Mouse (Mus musculus) heart, embryonic 12.5 days (tissue): ENCODE results near the gene Fam131b. TPM values are rescaled to one million over a fixed set of nuclear protein-coding genes. Genes with fewer than 3 reads are reported as not detected.

Experiments used
- ATAC-seq: fragments of 200-750 bp; cut with Nextera tagmentation; 2 replicates; pipeline ENCODE4 v1.8.0; 2017; ENCODE audit warnings: moderate TSS enrichment, moderate library complexity; ENCODE audit not compliant: insufficient number of reproducible peaks, low FRiP score
- H3K27ac ChIP-seq: fragments of 300-500 bp; sonication (generic); 2 replicates; pipeline ENCODE4 v1.5.1; 2016; ENCODE audit warnings: mild to moderate bottlenecking, moderate library complexity; ENCODE audit not compliant: poor library complexity, severe bottlenecking
- H3K27me3 ChIP-seq: fragments of 300-500 bp; sonication (generic); replicated peaks from 2 replicates; pipeline ENCODE4 v1.6.1; 2016; ENCODE audit warnings: mild to moderate bottlenecking, moderate library complexity
- H3K36me3 ChIP-seq: fragments of 300-500 bp; sonication (generic); 2 replicates; pipeline ENCODE4 v1.6.1; 2016; ENCODE audit warnings: mild to moderate bottlenecking, moderate library complexity
- H3K4me1 ChIP-seq: fragments of 300-500 bp; sonication (generic); replicated peaks from 2 replicates; pipeline ENCODE4 v1.6.1; 2016; ENCODE audit warnings: mild to moderate bottlenecking
- H3K4me2 ChIP-seq: fragments of 300-500 bp; sonication (generic); 2 replicates; pipeline ENCODE4 v1.6.1; 2016; ENCODE audit warnings: mild to moderate bottlenecking, moderate library complexity
- H3K4me3 ChIP-seq: fragments of 300-500 bp; sonication (generic); 2 replicates; pipeline ENCODE4 v1.5.1; 2016; ENCODE audit warnings: mild to moderate bottlenecking
- H3K9ac ChIP-seq: fragments of 300-500 bp; sonication (generic); 2 replicates; pipeline ENCODE4 v1.6.1; 2016; ENCODE audit warnings: mild to moderate bottlenecking, moderate library complexity
- H3K9me3 ChIP-seq: fragments of 300-500 bp; sonication (generic); replicated peaks from 2 replicates; pipeline ENCODE4 v1.6.1; 2016; ENCODE audit warnings: mild to moderate bottlenecking, moderate library complexity
- WGBS: fragments of 180-500 bp; shearing (Covaris S2); methylation state at CpG from one replicate; pipeline ENCODE4 v1.1.7; 2016; 5-methylcytosine and 5-hydroxymethylcytosine counted together
- polyA plus RNA-seq: library from polyadenylated mRNA; unstranded; fragments of >200 nt; fragmentation: Nextera tagmentation; extraction: Ambion mirVana; gene quantifications from 2 replicates; pipeline ENCODE4 v1.2.1, GENCODE M21; 2016

Gene Fam131b
- polyA plus RNA-seq, 1 experiment from 2014 or later: 0.52 TPM

GRCm38 (mm10) chr6:42362974-42363373, 38.5 kb upstream of the Fam131b start:
- peak overlapping the region; percentile 54; the same call in 1 of the 2 replicates for H3K27ac ChIP-seq
- H3K9me3 ChIP-seq: no peaks in the 10 kb centered on the region
- ATAC-seq: no peak
- H3K9ac ChIP-seq: 0 out of 2 replicates have a peak overlapping the region, but pooled peaks have one; percentile 44
- 43% methylated on average over 3 of the region's 3 CpGs for WGBS
- H3K4me1 ChIP-seq: peaks cover 55% of the 10 kb centered on the region
- H3K36me3 ChIP-seq: peaks cover 41% of the 10 kb centered on the region
- no peak overlapping the region; the same call in 1 of the 2 replicates for H3K4me2 ChIP-seq
- no peaks in the 10 kb centered on the region for H3K27me3 ChIP-seq
- no peak overlapping the region for H3K4me3 ChIP-seq

GRCm38 (mm10) chr6:42362497-42362896, 38.1 kb upstream of the Fam131b start:
- Histone ChIP-seq H3K9ac (0 out of 2 replicates have a peak overlapping the region, but pooled peaks have one; percentile 44), H3K9me3 (no peaks in the 10 kb centered on the region), H3K27me3 (no peaks in the 10 kb centered on the region), H3K36me3 (peaks cover 45% of the 10 kb centered on the region), H3K4me1 (peaks cover 59% of the 10 kb centered on the region), H3K27ac (peak overlapping the region; percentile 54; the same call in 1 of the 2 replicates), H3K4me2 (no peak overlapping the region), H3K4me3 (no peak overlapping the region)
- no peak for ATAC-seq
- 50% methylated on average over 1 of the region's 1 CpGs for WGBS

GRCm38 (mm10) chr6:42362074-42362473, 37.6 kb upstream of the Fam131b start:
- no peak overlapping the region for H3K9ac ChIP-seq
- no peaks in the 10 kb centered on the region for H3K27me3 ChIP-seq

GRCm38 (mm10) chr6:42361041-42361895, 36.8 kb upstream of the Fam131b start:
- H3K4me3 ChIP-seq: no peak overlapping the region
- H3K9me3 ChIP-seq: no peaks in the 10 kb centered on the region
- WGBS: 88% methylated on average over 13 of the region's 13 CpGs
- H3K27me3 ChIP-seq: no peaks in the 10 kb centered on the region
- peaks cover 72% of the 10 kb centered on the region for H3K4me1 ChIP-seq
- no peak overlapping the region for H3K9ac ChIP-seq
- no peak overlapping the region for H3K4me2 ChIP-seq
- H3K27ac ChIP-seq: 0 out of 2 replicates have a peak overlapping the region, but pooled peaks have one; percentile 19
- peaks cover 58% of the 10 kb centered on the region for H3K36me3 ChIP-seq
- no peak for ATAC-seq

More at GRCm38 (mm10) chr6:42362074-42362473, 37.6 kb upstream of the Fam131b start:
- Histone ChIP-seq H3K4me1 (peaks cover 64% of the 10 kb centered on the region), H3K27ac (0 out of 2 replicates have a peak overlapping the region, but pooled peaks have one; percentile 19), H3K9me3 (no peaks in the 10 kb centered on the region), H3K4me2 (no peak overlapping the region), H3K4me3 (no peak overlapping the region), H3K36me3 (peaks cover 50% of the 10 kb centered on the region)
- ATAC-seq: no peak
- WGBS: 51% methylated on average over 1 of the region's 1 CpGs

GRCm38 (mm10) chr6:42360231-42360840, 35.9 kb upstream of the Fam131b start:
- no peak overlapping the region for H3K4me3 ChIP-seq
- H3K36me3 ChIP-seq: peaks cover 67% of the 10 kb centered on the region
- H3K9me3 ChIP-seq: no peaks in the 10 kb centered on the region
- H3K4me2 ChIP-seq: no peak overlapping the region
- H3K4me1 ChIP-seq: peaks cover 81% of the 10 kb centered on the region
- H3K27me3 ChIP-seq: no peaks in the 10 kb centered on the region
- no peak for ATAC-seq
- H3K27ac ChIP-seq: peak overlapping the region; percentile 76; the same call in 1 of the 2 replicates
- no peak overlapping the region for H3K9ac ChIP-seq
- WGBS: 93% methylated on average over 6 of the region's 6 CpGs

GRCm38 (mm10) chr6:42359364-42360147, 35.1 kb upstream of the Fam131b start:
- Histone ChIP-seq H3K4me2 (no peak overlapping the region), H3K4me1 (peaks cover 89% of the 10 kb centered on the region), H3K36me3 (peaks cover 72% of the 10 kb centered on the region), H3K9ac (no peak overlapping the region), H3K4me3 (no peak overlapping the region), H3K9me3 (no peaks in the 10 kb centered on the region), H3K27ac (peak overlapping the region; percentile 76), H3K27me3 (no peaks in the 10 kb centered on the region)
- 26% methylated on average over 9 of the region's 9 CpGs for WGBS
- peak; percentile 33 for ATAC-seq

- H3K4me3 ChIP-seq: no peak overlapping the region
- no peaks in the 10 kb centered on the region for H3K27me3 ChIP-seq
- H3K9me3 ChIP-seq: no peaks in the 10 kb centered on the region
- peak overlapping the region; percentile 76 for H3K27ac ChIP-seq
- H3K36me3 ChIP-seq: peaks cover 73% of the 10 kb centered on the region
- H3K9ac ChIP-seq: no peak overlapping the region
- no peak for ATAC-seq
- 80% methylated on average over 12 of the region's 12 CpGs for WGBS
- H3K4me1 ChIP-seq: peaks cover 95% of the 10 kb centered on the region
- H3K4me2 ChIP-seq: no peak overlapping the region
Observed at GRCm38 (mm10) chr6:42358901-42359300, 34.5 kb upstream of the Fam131b start.

- Histone ChIP-seq H3K4me2 (no peak overlapping the region), H3K9ac (peak overlapping the region; percentile 13; the same call in 1 of the 2 replicates), H3K27ac (peak overlapping the region; percentile 48), H3K4me3 (no peak overlapping the region), H3K4me1 (peaks cover 96% of the 10 kb centered on the region), H3K36me3 (peaks cover 82% of the 10 kb centered on the region), H3K9me3 (no peaks in the 10 kb centered on the region), H3K27me3 (no peaks in the 10 kb centered on the region)
- ATAC-seq: no peak
- 49% methylated on average over 6 of the region's 6 CpGs for WGBS
Observed at GRCm38 (mm10) chr6:42357901-42358300, 33.5 kb upstream of the Fam131b start.

GRCm38 (mm10) chr6:42356913-42357312, 32.5 kb upstream of the Fam131b start:
- Histone ChIP-seq H3K4me1 (peaks cover 96% of the 10 kb centered on the region), H3K27ac (peak overlapping the region; percentile 48; the same call in 1 of the 2 replicates), H3K9ac (peak overlapping the region; percentile 21; the same call in 1 of the 2 replicates), H3K4me3 (no peak overlapping the region), H3K4me2 (no peak overlapping the region), H3K9me3 (no peaks in the 10 kb centered on the region), H3K36me3 (peaks cover 92% of the 10 kb centered on the region), H3K27me3 (no peaks in the 10 kb centered on the region)
- ATAC-seq: no peak
- 86% methylated on average over 5 of the region's 5 CpGs for WGBS

GRCm38 (mm10) chr6:42355794-42356600, 31.6 kb upstream of the Fam131b start:
- Histone ChIP-seq H3K4me1 (peaks cover 96% of the 10 kb centered on the region), H3K9ac (peak overlapping the region; percentile 22; the same call in 1 of the 2 replicates), H3K4me2 (peak overlapping the region; percentile 99), H3K36me3 (peaks cover 95% of the 10 kb centered on the region), H3K27ac (peak overlapping the region; percentile 100), H3K4me3 (no peak overlapping the region), H3K9me3 (no peaks in the 10 kb centered on the region), H3K27me3 (no peaks in the 10 kb centered on the region)
- WGBS: 88% methylated on average over 13 of the region's 13 CpGs
- ATAC-seq: no peak
